Mouse (Mus musculus): ENCODE results near the gene Aff3. TPM values are rescaled to one million over a fixed set of nuclear protein-coding genes. Genes with fewer than 3 reads are reported as not detected.

Gene Aff3
- 22.9 and 33.1 TPM in 2 replicates for polyA plus RNA-seq (2015; fragmentation: Nextera tagmentation; extraction: Ambion mirVana)

GRCm38 (mm10) chr1:38664777-38665176, at the start of gene Aff3:
Gene Aff3 (minus strand): TSS chr1:38664955.
- no peak within 1 kb of the TSS for H3K4me2 ChIP-seq
- no peak within 1 kb of the TSS for H3K9ac ChIP-seq (replicated peaks)
- no peak for ATAC-seq (ENCODE audit: low FRiP score)
- no peak within 1 kb of the TSS for H3K4me3 ChIP-seq (replicated peaks)
- 89% methylated on average over 13 of the region's 13 CpGs for WGBS
- no peaks in the 10 kb centered on the region for H3K9me3 ChIP-seq (replicated peaks)
- H3K27me3 ChIP-seq (replicated peaks): no peaks in the 10 kb centered on the region
- H3K27ac ChIP-seq (replicated peaks): no peak within 1 kb of the TSS
- no peaks in the 10 kb centered on the region for H3K4me1 ChIP-seq
- H3K36me3 ChIP-seq: no peaks in the 10 kb centered on the region

- Histone ChIP-seq H3K4me2 (no peak overlapping the region), H3K36me3 (no peaks in the 10 kb centered on the region), H3K27me3 (replicated peaks) (no peaks in the 10 kb centered on the region), H3K4me3 (replicated peaks) (no peak overlapping the region), H3K4me1 (peaks cover 2% of the 10 kb centered on the region; the same call in 1 of the 2 replicates), H3K27ac (replicated peaks) (no peak overlapping the region), H3K9ac (replicated peaks) (no peak overlapping the region), H3K9me3 (replicated peaks) (no peaks in the 10 kb centered on the region)
- 70% methylated on average over 6 of the region's 6 CpGs for WGBS
- no peak for ATAC-seq (ENCODE audit: low FRiP score)
Measured at GRCm38 (mm10) chr1:38700646-38701045, 35.9 kb upstream of the Aff3 start.

GRCm38 (mm10) chr1:38699244-38699643, 34.5 kb upstream of the Aff3 start:
- Histone ChIP-seq H3K9ac (replicated peaks) (no peak overlapping the region), H3K4me2 (no peak overlapping the region), H3K27me3 (replicated peaks) (no peaks in the 10 kb centered on the region), H3K4me1 (peaks cover 2% of the 10 kb centered on the region; the same call in 1 of the 2 replicates), H3K36me3 (no peaks in the 10 kb centered on the region), H3K27ac (replicated peaks) (no peak overlapping the region), H3K4me3 (replicated peaks) (no peak overlapping the region), H3K9me3 (replicated peaks) (no peaks in the 10 kb centered on the region)
- WGBS: 93% methylated on average over 10 of the region's 10 CpGs
- no peak for ATAC-seq (ENCODE audit: low FRiP score)

- Histone ChIP-seq H3K9me3 (replicated peaks) (no peaks in the 10 kb centered on the region), H3K4me2 (no peak overlapping the region), H3K27ac (replicated peaks) (no peak overlapping the region), H3K9ac (replicated peaks) (no peak overlapping the region), H3K36me3 (no peaks in the 10 kb centered on the region), H3K4me1 (peaks cover 2% of the 10 kb centered on the region; the same call in 1 of the 2 replicates), H3K27me3 (replicated peaks) (no peaks in the 10 kb centered on the region), H3K4me3 (replicated peaks) (no peak overlapping the region)
- 36% methylated on average over 15 of the region's 15 CpGs for WGBS
- ATAC-seq (ENCODE audit: low FRiP score): peak; percentile 53; the same call in 1 of the 2 replicates
Measured at GRCm38 (mm10) chr1:38695812-38696681, 31.3 kb upstream of the Aff3 start.

GRCm38 (mm10) chr1:38695089-38695811, 30.5 kb upstream of the Aff3 start:
- peaks cover 6% of the 10 kb centered on the region; the same call in 1 of the 2 replicates for H3K4me1 ChIP-seq
- H3K36me3 ChIP-seq: no peaks in the 10 kb centered on the region
- no peaks in the 10 kb centered on the region for H3K9me3 ChIP-seq (replicated peaks)
- no peak overlapping the region for H3K4me3 ChIP-seq (replicated peaks)
- ATAC-seq (ENCODE audit: low FRiP score): no peak
- H3K27me3 ChIP-seq (replicated peaks): no peaks in the 10 kb centered on the region
- 78% methylated on average over 2 of the region's 2 CpGs for WGBS
- H3K27ac ChIP-seq (replicated peaks): no peak overlapping the region
- H3K4me2 ChIP-seq: no peak overlapping the region
- no peak overlapping the region for H3K9ac ChIP-seq (replicated peaks)

GRCm38 (mm10) chr1:38694142-38694541, 29.4 kb upstream of the Aff3 start:
- 67% methylated on average over 5 of the region's 5 CpGs for WGBS
- Histone ChIP-seq H3K9ac (replicated peaks) (no peak overlapping the region), H3K36me3 (no peaks in the 10 kb centered on the region), H3K4me1 (peaks cover 6% of the 10 kb centered on the region; the same call in 1 of the 2 replicates), H3K9me3 (replicated peaks) (no peaks in the 10 kb centered on the region), H3K27me3 (replicated peaks) (no peaks in the 10 kb centered on the region), H3K4me2 (no peak overlapping the region), H3K27ac (replicated peaks) (no peak overlapping the region), H3K4me3 (replicated peaks) (no peak overlapping the region)
- ATAC-seq (ENCODE audit: low FRiP score): no peak

- Histone ChIP-seq H3K4me1 (0 out of 2 replicates have a peak, but pooled peaks cover 4% of the 10 kb centered on the region), H3K9ac (replicated peaks) (no peak overlapping the region), H3K4me2 (no peak overlapping the region), H3K4me3 (replicated peaks) (no peak overlapping the region), H3K9me3 (replicated peaks) (no peaks in the 10 kb centered on the region), H3K27me3 (replicated peaks) (no peaks in the 10 kb centered on the region), H3K36me3 (no peaks in the 10 kb centered on the region), H3K27ac (replicated peaks) (no peak overlapping the region)
- ATAC-seq (ENCODE audit: low FRiP score): no peak
- 80% methylated on average over 6 of the region's 6 CpGs for WGBS
Measured at GRCm38 (mm10) chr1:38690471-38690870, 25.7 kb upstream of the Aff3 start.

GRCm38 (mm10) chr1:38688216-38688615, 23.5 kb upstream of the Aff3 start:
- ATAC-seq (ENCODE audit: low FRiP score): no peak

GRCm38 (mm10) chr1:38685706-38686105, 21.0 kb upstream of the Aff3 start:
- Histone ChIP-seq H3K4me1 (0 out of 2 replicates have a peak, but pooled peaks cover 2% of the 10 kb centered on the region), H3K36me3 (no peaks in the 10 kb centered on the region), H3K27me3 (replicated peaks) (no peaks in the 10 kb centered on the region), H3K4me3 (replicated peaks) (no peak overlapping the region), H3K4me2 (no peak overlapping the region), H3K27ac (replicated peaks) (no peak overlapping the region), H3K9ac (replicated peaks) (no peak overlapping the region), H3K9me3 (replicated peaks) (no peaks in the 10 kb centered on the region)
- 87% methylated on average over 5 of the region's 5 CpGs for WGBS
- no peak for ATAC-seq (ENCODE audit: low FRiP score)

More at GRCm38 (mm10) chr1:38688216-38688615, 23.5 kb upstream of the Aff3 start:
- H3K9ac ChIP-seq (replicated peaks): no peak overlapping the region
- H3K4me2 ChIP-seq: no peak overlapping the region
- 0 out of 2 replicates have a peak, but pooled peaks cover 4% of the 10 kb centered on the region for H3K4me1 ChIP-seq
- H3K9me3 ChIP-seq (replicated peaks): no peaks in the 10 kb centered on the region
- H3K36me3 ChIP-seq: no peaks in the 10 kb centered on the region
- WGBS: 77% methylated on average over 5 of the region's 5 CpGs
- H3K4me3 ChIP-seq (replicated peaks): no peak overlapping the region
- H3K27ac ChIP-seq (replicated peaks): no peak overlapping the region
- no peaks in the 10 kb centered on the region for H3K27me3 ChIP-seq (replicated peaks)

GRCm38 (mm10) chr1:38683158-38683721, 18.5 kb upstream of the Aff3 start:
- no peak for ATAC-seq (ENCODE audit: low FRiP score)
- Histone ChIP-seq H3K4me1 (no peaks in the 10 kb centered on the region), H3K27ac (replicated peaks) (no peak overlapping the region), H3K36me3 (no peaks in the 10 kb centered on the region), H3K4me2 (no peak overlapping the region), H3K9ac (replicated peaks) (no peak overlapping the region), H3K27me3 (replicated peaks) (no peaks in the 10 kb centered on the region), H3K4me3 (replicated peaks) (no peak overlapping the region), H3K9me3 (replicated peaks) (no peaks in the 10 kb centered on the region)
- 91% methylated on average over 10 of the region's 10 CpGs for WGBS

- H3K9ac ChIP-seq (replicated peaks): no peak overlapping the region
- H3K36me3 ChIP-seq: no peaks in the 10 kb centered on the region
- no peaks in the 10 kb centered on the region for H3K27me3 ChIP-seq (replicated peaks)
- H3K4me2 ChIP-seq: no peak overlapping the region
- 87% methylated on average over 8 of the region's 8 CpGs for WGBS
- no peak overlapping the region for H3K27ac ChIP-seq (replicated peaks)
- no peak for ATAC-seq (ENCODE audit: low FRiP score)
- H3K4me3 ChIP-seq (replicated peaks): no peak overlapping the region
- peaks cover 2% of the 10 kb centered on the region; the same call in 1 of the 2 replicates for H3K9me3 ChIP-seq (replicated peaks)
- H3K4me1 ChIP-seq: no peaks in the 10 kb centered on the region
Measured at GRCm38 (mm10) chr1:38679890-38680289, 15.1 kb upstream of the Aff3 start.
